Mouse (Mus musculus): Measurements from ENCODE around the gene Rbbp4. TPM values are rescaled to one million over a fixed set of nuclear protein-coding genes. Genes with fewer than 3 reads are reported as not detected.
"Not testable (repeated sequence)": the region's sequence is repeated elsewhere in the genome, so short reads cannot be mapped to it uniquely, and the experiment has no call there.

Gene Rbbp4
- polyA plus RNA-seq, 1 experiment from 2014 or later, result 437 TPM

DNA sequence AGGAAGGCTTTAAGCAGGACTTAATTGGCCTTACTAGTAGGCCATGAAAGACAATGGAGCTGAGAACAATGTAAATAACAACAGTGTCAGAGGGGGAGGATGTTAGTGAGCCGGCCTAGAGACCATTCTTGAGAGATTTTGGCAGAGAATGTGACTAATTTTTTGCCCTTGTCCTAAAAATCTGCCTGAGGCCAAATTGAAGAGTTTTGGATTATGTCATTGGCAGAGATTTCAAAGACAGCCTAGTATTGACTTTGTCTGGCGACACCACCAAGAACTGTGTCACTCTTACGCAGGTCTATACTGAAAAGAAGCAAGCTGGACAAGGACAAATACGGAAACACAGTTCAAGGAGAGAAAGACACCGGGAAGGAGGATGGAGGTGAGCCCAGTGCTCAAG is 27.6 kb upstream of the Rbbp4 start:
- Histone ChIP-seq H3K36me3 (ENCODE audit: control insufficient read depth, insufficient read depth, low read length) (peaks cover 5% of the 10 kb centered on the region; the same call in 1 of the 2 replicates), H3K4me2 (replicated peaks; ENCODE audit: low read depth, low read length) (no peak overlapping the region), H3K4me1 (ENCODE audit: control insufficient read depth, insufficient read depth, low read length) (no peaks in the 10 kb centered on the region), H3K9ac (ENCODE audit: low read depth, low read length) (no peak overlapping the region), H3K27me3 (ENCODE audit: control insufficient read depth, insufficient read depth, low read length) (no peaks in the 10 kb centered on the region), H3K4me3 (ENCODE audit: low read length) (no peak overlapping the region), H3K9me3 (ENCODE audit: control insufficient read depth, low read length) (no peaks in the 10 kb centered on the region), H3K27ac (ENCODE audit: low read depth, low read length) (no peak overlapping the region)
- 90% methylated on average over 5 of the region's 5 CpGs for WGBS
- ATAC-seq (ENCODE audit: low FRiP score, low TSS enrichment), result no peak

DNA sequence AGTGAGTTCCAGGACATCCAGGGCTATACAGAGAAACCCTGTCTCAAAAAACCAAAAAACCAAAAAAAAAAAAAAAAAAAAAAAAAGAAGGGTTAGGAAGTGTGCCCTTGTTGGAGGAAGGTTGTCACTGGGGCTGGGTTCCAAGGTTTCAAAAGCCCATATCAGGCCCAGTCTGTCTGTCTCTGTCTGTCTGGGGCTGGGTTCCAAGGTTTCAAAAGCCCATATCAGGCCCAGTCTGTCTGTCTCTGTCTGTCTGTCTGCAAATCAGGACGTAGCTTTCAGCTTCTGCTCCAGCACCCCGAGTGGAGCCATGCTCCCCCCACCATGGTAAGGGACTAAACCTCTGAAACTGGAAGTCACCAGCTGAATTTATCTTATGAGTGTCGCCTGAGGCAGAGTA is 27.1 kb upstream of the Rbbp4 start:
- not testable (repeated sequence) for H3K4me2 ChIP-seq (replicated peaks; ENCODE audit: low read depth, low read length); H3K27ac ChIP-seq (ENCODE audit: low read depth, low read length); H3K4me1 ChIP-seq (ENCODE audit: control insufficient read depth, insufficient read depth, low read length); H3K9me3 ChIP-seq (ENCODE audit: control insufficient read depth, low read length); H3K36me3 ChIP-seq (ENCODE audit: control insufficient read depth, insufficient read depth, low read length); H3K4me3 ChIP-seq (ENCODE audit: low read length); H3K9ac ChIP-seq (ENCODE audit: low read depth, low read length); ATAC-seq (ENCODE audit: low FRiP score, low TSS enrichment); H3K27me3 ChIP-seq (ENCODE audit: control insufficient read depth, insufficient read depth, low read length)
- 92% methylated on average over 3 of the region's 3 CpGs for WGBS

DNA sequence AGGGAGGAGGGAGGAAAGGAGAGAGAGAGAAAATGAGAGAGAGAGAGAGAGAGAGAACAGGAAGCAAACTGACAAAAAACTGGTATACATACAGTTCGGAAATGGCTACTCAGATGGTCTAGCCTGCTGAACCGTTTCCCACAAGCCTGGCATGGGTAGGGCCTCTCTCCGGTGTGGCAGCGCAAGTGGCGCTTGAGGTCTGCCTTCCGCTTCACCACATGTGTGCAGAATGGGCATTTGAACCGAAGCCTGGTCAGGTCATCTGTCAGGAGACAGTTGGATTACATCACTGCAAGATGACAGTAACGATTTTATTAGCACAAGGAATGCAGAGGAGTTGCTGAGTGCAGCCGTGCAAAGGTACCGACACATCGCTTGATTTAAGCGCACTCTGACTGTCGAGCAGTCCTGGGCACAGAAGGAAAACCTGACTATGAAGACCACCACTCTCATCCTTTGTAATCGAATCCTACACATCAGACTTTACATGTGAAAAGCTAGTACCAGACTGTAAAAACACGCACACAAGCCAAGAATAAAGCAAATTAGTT is 22.5 kb upstream of the Rbbp4 start:
- Histone ChIP-seq H3K4me1 (ENCODE audit: control insufficient read depth, insufficient read depth, low read length) (no peaks in the 10 kb centered on the region), H3K9ac (ENCODE audit: low read depth, low read length) (no peak overlapping the region), H3K27ac (ENCODE audit: low read depth, low read length) (no peak overlapping the region), H3K27me3 (ENCODE audit: control insufficient read depth, insufficient read depth, low read length) (no peaks in the 10 kb centered on the region), H3K4me3 (ENCODE audit: low read length) (no peak overlapping the region), H3K4me2 (replicated peaks; ENCODE audit: low read depth, low read length) (no peak overlapping the region), H3K36me3 (ENCODE audit: control insufficient read depth, insufficient read depth, low read length) (peaks cover 29% of the 10 kb centered on the region), H3K9me3 (ENCODE audit: control insufficient read depth, low read length) (no peaks in the 10 kb centered on the region)
- WGBS, result 51% methylated on average over 15 of the region's 15 CpGs
- peak; percentile 64 for ATAC-seq (ENCODE audit: low FRiP score, low TSS enrichment)

DNA sequence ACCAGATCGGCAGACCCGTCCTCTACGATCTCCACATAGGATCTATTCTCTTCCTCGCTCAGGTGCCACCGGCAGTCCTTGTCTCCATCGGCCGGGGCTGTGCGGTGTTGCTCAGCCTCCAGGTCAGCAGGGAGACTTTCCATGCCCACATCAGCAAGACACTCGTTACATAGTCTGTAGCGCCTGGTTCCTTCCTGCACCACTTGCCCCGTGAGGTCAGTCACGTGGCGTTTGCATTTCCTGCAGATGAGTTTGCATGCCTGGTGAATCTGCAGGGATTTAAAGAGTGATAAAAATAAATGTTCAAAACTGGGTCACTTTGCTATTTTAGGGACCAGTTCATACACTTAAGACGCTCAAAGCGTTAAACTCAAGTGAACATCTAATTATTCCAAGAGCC is 19.1 kb upstream of the Rbbp4 start:
- Histone ChIP-seq H3K27me3 (ENCODE audit: control insufficient read depth, insufficient read depth, low read length) (no peaks in the 10 kb centered on the region), H3K9me3 (ENCODE audit: control insufficient read depth, low read length) (no peaks in the 10 kb centered on the region), H3K36me3 (ENCODE audit: control insufficient read depth, insufficient read depth, low read length) (peaks cover 24% of the 10 kb centered on the region), H3K4me1 (ENCODE audit: control insufficient read depth, insufficient read depth, low read length) (no peaks in the 10 kb centered on the region), H3K27ac (ENCODE audit: low read depth, low read length) (no peak overlapping the region), H3K9ac (ENCODE audit: low read depth, low read length) (no peak overlapping the region), H3K4me3 (ENCODE audit: low read length) (no peak overlapping the region), H3K4me2 (replicated peaks; ENCODE audit: low read depth, low read length) (no peak overlapping the region)
- no peak for ATAC-seq (ENCODE audit: low FRiP score, low TSS enrichment)
- WGBS, result 78% methylated on average over 15 of the region's 15 CpGs

DNA sequence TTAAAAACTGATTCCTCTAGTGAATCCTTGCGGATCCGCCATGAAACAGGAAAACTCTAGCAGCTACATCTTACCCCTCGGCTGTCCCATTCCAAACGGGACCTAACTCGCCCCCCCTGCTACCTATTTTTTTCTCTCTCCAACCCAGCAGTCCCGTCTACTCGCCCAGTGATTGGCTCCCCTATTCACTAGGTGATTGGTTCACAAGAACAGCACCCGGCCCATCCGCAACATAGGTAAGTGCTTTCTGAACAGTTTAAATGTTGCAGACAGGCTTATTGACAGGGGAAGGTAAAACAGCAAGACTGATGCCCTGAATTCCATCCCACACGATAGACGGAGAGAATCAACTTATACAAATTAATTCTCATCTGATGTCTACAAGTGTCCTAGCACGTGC is 18.0 kb upstream of the Rbbp4 start:
- Histone ChIP-seq H3K4me3 (ENCODE audit: low read length) (no peak overlapping the region), H3K36me3 (ENCODE audit: control insufficient read depth, insufficient read depth, low read length) (peaks cover 24% of the 10 kb centered on the region), H3K4me1 (ENCODE audit: control insufficient read depth, insufficient read depth, low read length) (no peaks in the 10 kb centered on the region), H3K4me2 (replicated peaks; ENCODE audit: low read depth, low read length) (no peak overlapping the region), H3K27me3 (ENCODE audit: control insufficient read depth, insufficient read depth, low read length) (no peaks in the 10 kb centered on the region), H3K9ac (ENCODE audit: low read depth, low read length) (no peak overlapping the region), H3K27ac (ENCODE audit: low read depth, low read length) (no peak overlapping the region), H3K9me3 (ENCODE audit: control insufficient read depth, low read length) (no peaks in the 10 kb centered on the region)
- WGBS, result 88% methylated on average over 12 of the region's 12 CpGs
- ATAC-seq (ENCODE audit: low FRiP score, low TSS enrichment), result no peak

DNA sequence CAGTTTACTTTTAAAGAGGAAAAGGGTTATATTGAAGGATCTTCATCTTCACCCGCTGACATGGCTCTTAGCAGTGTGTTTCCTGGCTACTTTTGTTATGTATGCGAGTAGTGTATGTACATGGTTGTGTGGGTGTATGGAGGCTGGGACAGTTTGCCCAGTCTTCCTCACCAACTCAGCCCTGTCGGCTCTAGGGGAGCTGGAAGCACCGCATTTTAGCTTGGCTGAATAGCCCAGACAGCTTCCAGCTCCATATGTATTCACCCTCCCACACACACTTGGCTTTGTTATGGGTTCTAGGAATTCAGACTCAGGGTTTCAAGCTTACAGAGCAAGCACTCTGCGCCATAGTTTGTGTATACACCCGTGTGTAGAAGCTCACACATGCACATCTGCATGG is 15.9 kb upstream of the Rbbp4 start:
- H3K4me3 ChIP-seq (ENCODE audit: low read length), result no peak overlapping the region
- no peak for ATAC-seq (ENCODE audit: low FRiP score, low TSS enrichment)
- WGBS, result 73% methylated on average over 6 of the region's 6 CpGs
- peaks cover 22% of the 10 kb centered on the region for H3K36me3 ChIP-seq (ENCODE audit: control insufficient read depth, insufficient read depth, low read length)
- H3K4me1 ChIP-seq (ENCODE audit: control insufficient read depth, insufficient read depth, low read length), result no peaks in the 10 kb centered on the region
- no peaks in the 10 kb centered on the region for H3K27me3 ChIP-seq (ENCODE audit: control insufficient read depth, insufficient read depth, low read length)
- H3K9me3 ChIP-seq (ENCODE audit: control insufficient read depth, low read length), result no peaks in the 10 kb centered on the region
- H3K9ac ChIP-seq (ENCODE audit: low read depth, low read length), result no peak overlapping the region
- H3K4me2 ChIP-seq (replicated peaks; ENCODE audit: low read depth, low read length), result no peak overlapping the region
- H3K27ac ChIP-seq (ENCODE audit: low read depth, low read length), result no peak overlapping the region

DNA sequence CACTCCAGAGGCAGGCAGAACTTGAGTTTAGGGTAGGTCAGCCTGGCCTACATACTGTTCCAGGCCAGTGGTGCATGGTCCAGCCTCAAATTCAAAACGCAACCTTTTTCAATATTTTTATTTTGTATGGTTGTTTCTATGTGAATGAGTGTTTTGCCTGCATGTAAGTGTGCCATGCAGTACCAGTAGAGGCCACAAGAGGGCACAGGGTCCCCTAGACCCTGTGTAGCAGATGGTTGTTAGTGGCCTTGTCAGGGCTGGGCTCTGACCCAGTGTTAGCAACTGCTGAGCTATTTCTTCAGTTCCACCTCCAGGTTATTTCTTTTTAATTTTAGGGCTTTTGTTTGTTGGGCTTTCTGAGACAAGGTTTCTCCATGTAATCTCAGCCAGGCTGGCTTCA is 15.5 kb upstream of the Rbbp4 start:
- Histone ChIP-seq H3K4me2 (replicated peaks; ENCODE audit: low read depth, low read length) (no peak overlapping the region), H3K27me3 (ENCODE audit: control insufficient read depth, insufficient read depth, low read length) (no peaks in the 10 kb centered on the region), H3K27ac (ENCODE audit: low read depth, low read length) (no peak overlapping the region), H3K4me1 (ENCODE audit: control insufficient read depth, insufficient read depth, low read length) (no peaks in the 10 kb centered on the region), H3K9me3 (ENCODE audit: control insufficient read depth, low read length) (no peaks in the 10 kb centered on the region), H3K9ac (ENCODE audit: low read depth, low read length) (no peak overlapping the region), H3K36me3 (ENCODE audit: control insufficient read depth, insufficient read depth, low read length) (peaks cover 17% of the 10 kb centered on the region), H3K4me3 (ENCODE audit: low read length) (no peak overlapping the region)
- ATAC-seq (ENCODE audit: low FRiP score, low TSS enrichment), result no peak; the same call in 1 of the 2 replicates
- 9% methylated on average over 1 of the region's 1 CpGs for WGBS

DNA sequence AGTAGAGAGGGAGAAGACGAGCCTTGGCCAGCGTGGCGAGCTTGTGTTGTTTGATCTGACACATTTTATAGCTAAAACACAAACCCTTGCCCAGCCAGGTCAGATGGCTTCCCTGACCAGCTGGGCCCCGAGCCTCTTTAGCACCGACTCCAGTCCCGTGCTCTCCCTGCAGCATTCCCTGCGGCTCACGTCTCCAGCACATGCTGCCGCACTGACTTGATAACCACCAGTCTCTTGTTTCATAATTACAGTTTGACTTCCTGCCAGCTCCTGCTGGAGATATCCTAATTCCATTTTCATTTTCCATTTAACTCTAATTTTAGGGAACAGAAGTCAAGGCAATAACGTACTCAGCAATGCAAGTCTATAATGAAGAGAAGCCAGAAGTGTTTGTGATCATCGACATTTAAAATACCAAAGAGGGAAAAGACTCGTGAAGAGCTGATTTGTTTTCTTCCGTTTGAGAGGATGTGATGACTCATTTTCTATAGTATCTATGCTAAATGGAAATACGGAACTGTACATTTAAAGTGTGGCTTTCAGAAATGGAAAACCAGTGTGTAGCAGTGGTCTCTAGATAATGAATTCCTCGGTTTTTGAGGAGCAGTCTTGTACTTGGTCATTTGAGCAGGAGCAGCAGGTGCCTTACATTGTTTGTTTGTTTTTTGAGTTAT is 11.4 kb upstream of the Rbbp4 start:
- no peak overlapping the region for H3K4me2 ChIP-seq (replicated peaks; ENCODE audit: low read depth, low read length)
- H3K4me3 ChIP-seq (ENCODE audit: low read length), result no peak overlapping the region
- peaks cover 27% of the 10 kb centered on the region for H3K36me3 ChIP-seq (ENCODE audit: control insufficient read depth, insufficient read depth, low read length)
- H3K27me3 ChIP-seq (ENCODE audit: control insufficient read depth, insufficient read depth, low read length), result no peaks in the 10 kb centered on the region
- no peaks in the 10 kb centered on the region for H3K4me1 ChIP-seq (ENCODE audit: control insufficient read depth, insufficient read depth, low read length)
- no peak overlapping the region for H3K9ac ChIP-seq (ENCODE audit: low read depth, low read length)
- no peaks in the 10 kb centered on the region for H3K9me3 ChIP-seq (ENCODE audit: control insufficient read depth, low read length)
- no peak overlapping the region for H3K27ac ChIP-seq (ENCODE audit: low read depth, low read length)
- no peak for ATAC-seq (ENCODE audit: low FRiP score, low TSS enrichment)
- WGBS, result 61% methylated on average over 15 of the region's 15 CpGs

DNA sequence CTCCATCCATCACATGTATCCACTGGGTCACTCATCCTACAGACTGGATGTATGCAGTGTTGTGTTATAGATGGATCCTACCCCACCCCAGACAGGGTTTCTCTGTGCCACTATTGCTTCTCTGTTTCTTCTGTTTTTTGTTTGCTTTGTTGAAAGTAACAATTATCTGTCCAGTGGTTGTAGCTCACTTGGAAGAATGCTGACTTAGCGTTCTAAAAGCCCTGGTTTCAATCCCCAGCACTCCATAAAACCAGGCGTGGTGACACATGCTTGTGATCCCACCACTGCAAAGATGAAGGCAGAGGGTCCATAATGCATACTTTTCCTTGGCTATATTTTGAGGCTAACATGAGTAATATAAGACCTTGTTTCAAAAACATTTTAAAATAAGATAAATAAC is 7.5 kb upstream of the Rbbp4 start:
- ATAC-seq (ENCODE audit: low FRiP score, low TSS enrichment), result no peak
- Histone ChIP-seq H3K36me3 (ENCODE audit: control insufficient read depth, insufficient read depth, low read length) (peaks cover 30% of the 10 kb centered on the region), H3K27me3 (ENCODE audit: control insufficient read depth, insufficient read depth, low read length) (no peaks in the 10 kb centered on the region), H3K9ac (ENCODE audit: low read depth, low read length) (no peak overlapping the region), H3K27ac (ENCODE audit: low read depth, low read length) (no peak overlapping the region), H3K4me2 (replicated peaks; ENCODE audit: low read depth, low read length) (no peak overlapping the region), H3K9me3 (ENCODE audit: control insufficient read depth, low read length) (no peaks in the 10 kb centered on the region), H3K4me3 (ENCODE audit: low read length) (no peak overlapping the region), H3K4me1 (ENCODE audit: control insufficient read depth, insufficient read depth, low read length) (no peaks in the 10 kb centered on the region)
- WGBS, result 89% methylated on average over 2 of the region's 2 CpGs
